ENCODE assay signal across 26 mouse cellular contexts in the genomic region with DNA sequence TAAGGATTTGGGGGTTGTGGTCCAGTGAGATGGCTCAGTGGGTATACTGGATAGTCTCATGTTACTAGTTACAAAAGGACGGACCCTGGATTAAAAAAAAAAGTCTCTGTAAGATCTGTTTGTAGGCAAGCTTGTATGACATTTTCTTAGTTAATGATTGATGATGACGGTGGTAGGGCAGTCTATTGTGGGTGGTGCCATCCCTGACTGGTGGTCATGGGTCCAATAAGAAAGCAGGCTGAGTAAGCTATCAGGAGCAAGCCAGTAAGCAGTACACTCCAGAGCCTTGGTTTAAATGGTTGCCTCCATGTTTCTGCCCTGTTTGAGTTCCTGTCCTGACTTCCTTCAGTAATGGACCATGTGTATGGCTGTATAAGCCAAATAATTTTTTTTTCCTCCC.
DNase-seq lines count a peak whose midpoint lies in the region; ATAC-seq and TF ChIP-seq lines count a peak whose summit lies in the region.
"Had no signal": no experiment of that assay in that cellular context is flagged by ENCODE, and none has a peak within 500 bp of the region (broad histone marks: within the 10 kb centered on the region; RNA-seq: fewer than 3 reads in every experiment).

No protein-coding gene starts in this region.

- H3K4me3 ChIP-seq in intestine, embryonic 16.5 days (ENCODE audit: low read length): no peak overlapping the region
- H3K4me3 ChIP-seq in liver, embryonic 11.5 days (ENCODE audit: low read depth, low read length): no peak overlapping the region
- H3K4me3 ChIP-seq in liver, postnatal 0 days (ENCODE audit: low read depth, low read length): no peak overlapping the region
- H3K4me3 ChIP-seq: erythroblast, embryonic 14.5 days; forebrain, embryonic 12.5 days; heart, embryonic 13.5 days; hindbrain, embryonic 15.5 days; limb, embryonic 13.5 days; neural tube, embryonic 15.5 days had no signal

- TF ChIP-seq CTCF in liver, postnatal 0 days (IDR thresholded peaks at IDR 0.05; ENCODE audit: low read depth): no peak

- peak; percentile 15; the same call in 1 of the 2 replicates for ATAC-seq in intestine, embryonic 16.5 days
- ATAC-seq in liver, embryonic 11.5 days (replicated peaks; ENCODE audit: low FRiP score): peak; percentile 46; the same call in 1 of the 2 replicates
- peak; percentile 70 for ATAC-seq in liver, postnatal 0 days
- ATAC-seq: CD4-positive, CD25-positive, alpha-beta regulatory T cell, adult 4 months had no signal

- H3K36me3 ChIP-seq in intestine, embryonic 16.5 days (ENCODE audit: control insufficient read depth, insufficient read depth, low read length): no peaks in the 10 kb centered on the region
- no peaks in the 10 kb centered on the region for H3K36me3 ChIP-seq in liver, embryonic 11.5 days (ENCODE audit: control insufficient read depth, insufficient read depth, low read length)
- no peaks in the 10 kb centered on the region for H3K36me3 ChIP-seq in liver, postnatal 0 days (replicated peaks; ENCODE audit: insufficient read depth, low read length)
- H3K36me3 ChIP-seq: forebrain, embryonic 12.5 days; heart, embryonic 13.5 days; hindbrain, embryonic 15.5 days; limb, embryonic 13.5 days; neural tube, embryonic 15.5 days had no signal

- H3K27me3 ChIP-seq in intestine, embryonic 16.5 days (replicated peaks; ENCODE audit: control insufficient read depth, insufficient read depth, low read length): no peaks in the 10 kb centered on the region
- H3K27me3 ChIP-seq in liver, embryonic 11.5 days (replicated peaks; ENCODE audit: control insufficient read depth, insufficient read depth, low read length): no peaks in the 10 kb centered on the region
- H3K27me3 ChIP-seq in liver, postnatal 0 days (ENCODE audit: insufficient read depth, low read length): no peaks in the 10 kb centered on the region
- H3K27me3 ChIP-seq: forebrain, embryonic 12.5 days; heart, embryonic 13.5 days; hindbrain, embryonic 15.5 days; neural tube, embryonic 15.5 days had no signal

- H3K27ac ChIP-seq in intestine, embryonic 16.5 days (ENCODE audit: low read length): no peak overlapping the region
- no peak overlapping the region for H3K27ac ChIP-seq in liver, embryonic 11.5 days (ENCODE audit: low read depth, low read length)
- no peak overlapping the region for H3K27ac ChIP-seq in liver, postnatal 0 days (ENCODE audit: low read depth)
- H3K27ac ChIP-seq: forebrain, embryonic 12.5 days; heart, embryonic 13.5 days; hindbrain, embryonic 15.5 days; limb, embryonic 13.5 days; neural tube, embryonic 15.5 days had no signal

- no peaks in the 10 kb centered on the region for H3K9me3 ChIP-seq in intestine, embryonic 16.5 days (ENCODE audit: control insufficient read depth, low read length)
- no peaks in the 10 kb centered on the region for H3K9me3 ChIP-seq in liver, embryonic 11.5 days (ENCODE audit: control insufficient read depth, low read length)
- no peaks in the 10 kb centered on the region for H3K9me3 ChIP-seq in liver, postnatal 0 days (ENCODE audit: low read length)
- H3K9me3 ChIP-seq: forebrain, embryonic 12.5 days; heart, embryonic 13.5 days; hindbrain, embryonic 15.5 days; limb, embryonic 13.5 days; neural tube, embryonic 15.5 days had no signal

- 0 out of 2 replicates have a peak, but pooled peaks cover 3% of the 10 kb centered on the region for H3K4me1 ChIP-seq in intestine, embryonic 16.5 days (ENCODE audit: control insufficient read depth, insufficient read depth, low read length)
- no peaks in the 10 kb centered on the region; the same call in 1 of the 2 replicates for H3K4me1 ChIP-seq in liver, embryonic 11.5 days (replicated peaks; ENCODE audit: control insufficient read depth, insufficient read depth, low read length)
- H3K4me1 ChIP-seq in liver, postnatal 0 days (ENCODE audit: insufficient read depth): no peaks in the 10 kb centered on the region
- H3K4me1 ChIP-seq: forebrain, embryonic 12.5 days; hindbrain, embryonic 15.5 days; neural tube, embryonic 15.5 days had no signal

- DNase-seq in kidney, adult 9 months: peak; percentile 64
- no peak for DNase-seq in kidney, postnatal 4 days
- no peak for DNase-seq in liver, embryonic 11.5 days (ENCODE audit: low spot score)
- DNase-seq in liver, postnatal 0 days: no peak
- no peak for DNase-seq in layer of hippocampus, adult 18-20 months (ENCODE audit: low spot score in 2 of 2)
- no peak for DNase-seq in lung, postnatal 25 days (ENCODE audit: low spot score)
- DNase-seq in adrenal gland, adult 18-20 months (ENCODE audit: low spot score in 2 of 2): no peak
- DNase-seq: adrenal gland, postnatal 36 days; cerebellum, adult 18-20 months; gastrocnemius, postnatal 10 days; heart, postnatal 10 days; lung, adult 2 months; lung, postnatal 10 days; midbrain, embryonic 14.5 days; right cerebral cortex, postnatal 25 days; spleen, adult 18-20 months; thymus, adult 2 months; thymus, postnatal 36 days had no signal

- no peak for TF ChIP-seq EP300 in liver, postnatal 0 days (IDR thresholded peaks at IDR 0.05; ENCODE audit: low read depth)

- no peak overlapping the region for H3K4me2 ChIP-seq in intestine, embryonic 16.5 days (ENCODE audit: low read depth, low read length)
- no peak overlapping the region for H3K4me2 ChIP-seq in liver, embryonic 11.5 days
- H3K4me2 ChIP-seq in liver, postnatal 0 days (ENCODE audit: low read depth, low read length): peak overlapping the region; percentile 35
- H3K4me2 ChIP-seq: forebrain, embryonic 12.5 days; heart, embryonic 13.5 days; hindbrain, embryonic 15.5 days; limb, embryonic 13.5 days; neural tube, embryonic 15.5 days had no signal

- WGBS in intestine, embryonic 16.5 days: 60% methylated on average over 2 of the region's 2 CpGs
- WGBS in liver, embryonic 11.5 days: 65% methylated on average over 2 of the region's 2 CpGs
- WGBS in liver, postnatal 0 days (ENCODE audit: insufficient replicate concordance): 41% methylated on average over 2 of the region's 2 CpGs

- no peak overlapping the region for H3K9ac ChIP-seq in intestine, embryonic 16.5 days (ENCODE audit: low read depth, low read length)
- no peak overlapping the region for H3K9ac ChIP-seq in liver, embryonic 11.5 days (ENCODE audit: low read depth, low read length)
- no peak overlapping the region for H3K9ac ChIP-seq in liver, postnatal 0 days (replicated peaks)
- H3K9ac ChIP-seq: forebrain, embryonic 12.5 days; heart, embryonic 13.5 days; hindbrain, embryonic 15.5 days; limb, embryonic 13.5 days; neural tube, embryonic 15.5 days had no signal

Comparison
In these comparisons a context has a peak if more than half of its experiments do, and no peak if none do; other contexts are left out.
1. ATAC-seq: peak in every context shown above with its lines; median percentile 70 in liver, postnatal 0 days; 46 in liver, embryonic 11.5 days; 15 in intestine, embryonic 16.5 days.